Mouse (Mus musculus): ENCODE measurements around the gene Prdx3. TPM values are rescaled to one million over a fixed set of nuclear protein-coding genes. Genes with fewer than 3 reads are reported as not detected.
A peak's percentile ranks its signal among the peaks of the same experiment; 100 is the strongest.

The Prdx3 gene
- polyA plus RNA-seq, 1 experiment from 2014 or later: 119 TPM

DNA sequence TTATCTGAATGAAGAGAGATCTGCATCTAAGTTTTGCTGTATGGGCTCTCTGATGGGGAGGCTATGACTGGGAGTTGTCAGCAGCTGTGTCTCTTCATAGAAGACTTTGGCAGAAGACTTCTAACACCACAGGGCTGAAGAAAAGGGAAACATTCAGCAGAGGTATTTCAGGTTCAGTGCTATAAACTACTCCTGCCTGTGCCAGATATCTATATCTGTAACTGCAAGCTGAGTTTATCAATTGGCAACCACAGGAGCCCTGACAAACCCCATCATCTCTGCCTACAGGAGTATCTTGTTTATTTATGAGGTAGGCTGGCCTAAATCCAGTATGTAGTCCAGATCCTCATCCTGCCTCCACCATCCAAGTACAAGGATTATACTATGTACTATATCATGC is 31.0 kb downstream of the Prdx3 start:
- no peak overlapping the region for H3K4me2 ChIP-seq (replicated peaks; ENCODE audit: low read depth)
- H3K9ac ChIP-seq (ENCODE audit: low read depth, low read length): no peak overlapping the region
- ATAC-seq: no peak
- no peak overlapping the region for H3K27ac ChIP-seq (ENCODE audit: low read depth, low read length)
- H3K9me3 ChIP-seq (ENCODE audit: control insufficient read depth): no peaks in the 10 kb centered on the region
- no peaks in the 10 kb centered on the region for H3K27me3 ChIP-seq (replicated peaks; ENCODE audit: control insufficient read depth, insufficient read depth, low read length)
- peaks cover 12% of the 10 kb centered on the region for H3K36me3 ChIP-seq (ENCODE audit: control insufficient read depth, insufficient read depth)
- TF ChIP-seq CTCF (IDR thresholded peaks at IDR 0.05; ENCODE audit: low read depth): no peak
- H3K4me3 ChIP-seq (ENCODE audit: low read depth, low read length): no peak overlapping the region
- H3K4me1 ChIP-seq (replicated peaks; ENCODE audit: control insufficient read depth, insufficient read depth, low read length): no peaks in the 10 kb centered on the region

DNA sequence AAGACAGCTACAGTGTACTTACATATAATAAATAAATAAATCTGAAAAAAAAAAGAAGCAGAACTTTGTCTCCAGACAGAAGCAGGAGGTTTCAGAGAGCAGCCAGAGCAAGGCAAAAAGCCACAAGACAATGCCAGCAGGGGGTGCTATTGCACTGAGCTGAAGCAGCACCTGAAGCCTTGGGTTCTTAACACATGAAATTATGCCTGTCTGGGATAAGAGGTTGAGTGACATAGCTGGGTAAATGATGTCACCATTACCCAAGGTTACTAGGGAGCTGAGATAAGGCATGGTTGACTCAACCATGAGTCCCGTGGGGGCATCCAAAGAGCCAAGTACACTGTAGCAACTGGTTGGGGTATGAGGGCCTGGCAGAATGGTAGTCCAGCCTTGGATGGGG is 36.6 kb downstream of the Prdx3 start:
- TF ChIP-seq CTCF (IDR thresholded peaks at IDR 0.05; ENCODE audit: low read depth): peak; percentile 86
- peak; percentile 49; the same call in 1 of the 2 replicates for ATAC-seq
- no peak overlapping the region for H3K27ac ChIP-seq (ENCODE audit: low read depth, low read length)
- no peak overlapping the region for H3K4me3 ChIP-seq (ENCODE audit: low read depth, low read length)
- WGBS: 21% methylated on average over 1 of the region's 1 CpGs
- no peaks in the 10 kb centered on the region for H3K27me3 ChIP-seq (replicated peaks; ENCODE audit: control insufficient read depth, insufficient read depth, low read length)
- no peak overlapping the region for H3K9ac ChIP-seq (ENCODE audit: low read depth, low read length)
- H3K4me1 ChIP-seq (replicated peaks; ENCODE audit: control insufficient read depth, insufficient read depth, low read length): no peaks in the 10 kb centered on the region
- no peak overlapping the region for H3K4me2 ChIP-seq (replicated peaks; ENCODE audit: low read depth)
- no peaks in the 10 kb centered on the region for H3K9me3 ChIP-seq (ENCODE audit: control insufficient read depth)
- peaks cover 47% of the 10 kb centered on the region for H3K36me3 ChIP-seq (ENCODE audit: control insufficient read depth, insufficient read depth)

DNA sequence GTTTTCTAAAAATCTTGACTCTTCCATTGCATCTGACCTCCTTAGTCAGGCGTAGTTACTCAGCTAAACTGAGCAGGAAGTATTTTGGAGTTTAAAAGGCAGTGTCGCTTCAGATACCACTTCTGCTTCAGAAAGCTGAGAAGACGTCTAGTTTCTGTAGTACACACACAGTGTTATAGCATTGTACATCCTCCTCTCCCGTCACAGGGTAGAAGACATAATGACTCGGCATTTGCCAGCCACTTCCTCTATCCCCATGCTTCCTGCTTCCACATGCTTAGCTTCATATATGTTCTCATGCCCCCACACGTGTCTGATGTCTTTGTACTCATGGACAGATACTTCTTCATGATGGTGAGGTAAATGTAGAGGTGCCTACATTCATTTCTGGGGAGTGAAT is 55.7 kb downstream of the Prdx3 start:
- no peak for ATAC-seq
- no peaks in the 10 kb centered on the region for H3K9me3 ChIP-seq (ENCODE audit: control insufficient read depth)
- WGBS: 86% methylated on average over 6 of the region's 6 CpGs
- H3K36me3 ChIP-seq (ENCODE audit: control insufficient read depth, insufficient read depth): peaks cover 56% of the 10 kb centered on the region
- H3K27ac ChIP-seq (ENCODE audit: low read depth, low read length): peak overlapping the region; percentile 35; the same call in 1 of the 2 replicates
- H3K9ac ChIP-seq (ENCODE audit: low read depth, low read length): no peak overlapping the region
- H3K4me3 ChIP-seq (ENCODE audit: low read depth, low read length): no peak overlapping the region
- H3K4me1 ChIP-seq (replicated peaks; ENCODE audit: control insufficient read depth, insufficient read depth, low read length): no peaks in the 10 kb centered on the region
- H3K27me3 ChIP-seq (replicated peaks; ENCODE audit: control insufficient read depth, insufficient read depth, low read length): no peaks in the 10 kb centered on the region
- TF ChIP-seq CTCF (IDR thresholded peaks at IDR 0.05; ENCODE audit: low read depth): no peak
- H3K4me2 ChIP-seq (replicated peaks; ENCODE audit: low read depth): no peak overlapping the region

Other genes with a start within 250 kb of the Prdx3 start
- gene Nanos1, start 118.6 kb downstream of the Prdx3 start, polyA plus RNA-seq (2015; fragmentation: Nextera tagmentation; extraction: Ambion mirVana): 0.60 and 0.67 TPM in 2 replicates
- 57.2 and 64.2 TPM in 2 replicates for gene Eif3a, start 83.9 kb downstream of the Prdx3 start, polyA plus RNA-seq (2015; fragmentation: Nextera tagmentation; extraction: Ambion mirVana)
- 26.0 and 29.2 TPM in 2 replicates for gene Fam45a, start 63.0 kb downstream of the Prdx3 start, polyA plus RNA-seq (2015; fragmentation: Nextera tagmentation; extraction: Ambion mirVana)
- 1.6 and 2.0 TPM in 2 replicates for gene Sfxn4, start 13.1 kb downstream of the Prdx3 start, polyA plus RNA-seq (2015; fragmentation: Nextera tagmentation; extraction: Ambion mirVana)
- gene Grk5, start 15.2 kb upstream of the Prdx3 start, polyA plus RNA-seq (2015; fragmentation: Nextera tagmentation; extraction: Ambion mirVana): 1.1 and 1.2 TPM in 2 replicates